Mouse (Mus musculus): Measurements from ENCODE around the gene Kcnq1.

Gene Kcnq1

GRCm38 (mm10) chr7:143459332-143460211, 353.4 kb downstream of the Kcnq1 start:
- intact Hi-C loops (cut with DNase I): loop anchor here (10.0 kb wide), 1 partner anchor 145 kb away; no protein-coding TSS in a partner anchor

- intact Hi-C loops (cut with DNase I): loop anchor here (10.0 kb wide), 1 partner anchor 146 kb away; no protein-coding TSS in a partner anchor
Measured at GRCm38 (mm10) chr7:143460217-143460834, 354.2 kb downstream of the Kcnq1 start.

- intact Hi-C loops (cut with DNase I): loop anchor here (10.0 kb wide), 1 partner anchor 146 kb away; no protein-coding TSS in a partner anchor
Measured at GRCm38 (mm10) chr7:143460874-143461273, 354.7 kb downstream of the Kcnq1 start, which contains the start of gene Cdkn1c. Gene Cdkn1c (minus strand): TSS chr7:143461050.

GRCm38 (mm10) chr7:143461294-143461870, 355.2 kb downstream of the Kcnq1 start:
- intact Hi-C loops (cut with DNase I): loop anchor here (10.0 kb wide), 1 partner anchor 147 kb away; no protein-coding TSS in a partner anchor

GRCm38 (mm10) chr7:143461920-143462319, 355.8 kb downstream of the Kcnq1 start:
- intact Hi-C loops (cut with DNase I): loop anchor here (10.0 kb wide), 1 partner anchor 147 kb away; no protein-coding TSS in a partner anchor

- intact Hi-C loops (cut with DNase I): loop anchor here (10.0 kb wide), 1 partner anchor 148 kb away; no protein-coding TSS in a partner anchor
Measured at GRCm38 (mm10) chr7:143462516-143462915, 356.4 kb downstream of the Kcnq1 start.

- intact Hi-C loops (cut with DNase I): loop anchor here (10.0 kb wide), 1 partner anchor 149 kb away; no protein-coding TSS in a partner anchor
Measured at GRCm38 (mm10) chr7:143463865-143464415, 357.8 kb downstream of the Kcnq1 start.

- intact Hi-C loops (cut with DNase I): loop anchor here (5.0 to 10.0 kb wide), 2 partner anchors 150 to 368 kb away; no protein-coding TSS in a partner anchor
Measured at GRCm38 (mm10) chr7:143464811-143465560, 358.8 kb downstream of the Kcnq1 start.

- intact Hi-C loops (cut with DNase I): loop anchor here (1.0 to 10.0 kb wide), 3 partner anchors 151 to 369 kb away; no protein-coding TSS in a partner anchor
Measured at GRCm38 (mm10) chr7:143466099-143466677, 360.0 kb downstream of the Kcnq1 start.

GRCm38 (mm10) chr7:143467714-143468113, 361.6 kb downstream of the Kcnq1 start:
- intact Hi-C loops (cut with DNase I): loop anchor here (5.0 to 10.0 kb wide), 2 partner anchors 153 to 370 kb away; no protein-coding TSS in a partner anchor

GRCm38 (mm10) chr7:143469946-143470345, 363.8 kb downstream of the Kcnq1 start:
- intact Hi-C loops (cut with DNase I): loop anchor here (5.0 to 10.0 kb wide), 2 partner anchors 155 to 373 kb away; no protein-coding TSS in a partner anchor

GRCm38 (mm10) chr7:143473347-143474101, 367.4 kb downstream of the Kcnq1 start, which contains the start of gene Slc22a18:
Gene Slc22a18 (plus strand): TSS chr7:143473736.
- intact Hi-C loops (cut with DNase I): no loop called here

- intact Hi-C loops (cut with DNase I): no loop called here
Measured at GRCm38 (mm10) chr7:143474811-143475210, 368.6 kb downstream of the Kcnq1 start.

GRCm38 (mm10) chr7:143475876-143476275, 369.7 kb downstream of the Kcnq1 start:
- intact Hi-C loops (cut with DNase I): no loop called here

All from adrenal gland (tissue).